Mouse (Mus musculus): ENCODE measurements at regions not wholly inside any gene's neighbourhood (a gene's known extent, or its start where the extent isn't known, plus 50 kb on each side); places are given as distances from the start of the nearest gene placed in this dataset.
"Not testable (repeated sequence)": the region's sequence is repeated elsewhere in the genome, so short reads cannot be mapped to it uniquely, and the experiment has no call there.

DNA sequence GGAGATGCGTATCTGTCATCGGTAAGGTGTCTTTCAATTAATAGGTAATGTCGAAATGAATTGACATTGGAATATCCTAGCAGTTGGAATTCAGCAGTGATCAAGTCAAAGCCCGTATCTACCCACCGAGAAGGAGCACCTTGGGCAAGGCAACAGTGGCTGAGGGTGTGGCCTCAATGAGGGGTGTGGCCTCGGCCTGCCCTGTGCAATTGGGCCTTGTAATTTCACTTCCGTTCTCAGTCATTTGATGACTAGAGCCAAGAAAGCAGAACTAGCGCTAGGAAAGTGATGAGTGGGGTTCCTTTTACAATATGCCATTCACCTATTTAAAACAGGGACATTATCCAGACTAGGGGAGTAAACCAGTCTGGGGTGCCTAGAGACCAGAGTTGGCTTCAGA lies 77.6 kb downstream of the Elovl4 start:
- no peak for DNase-seq

DNA sequence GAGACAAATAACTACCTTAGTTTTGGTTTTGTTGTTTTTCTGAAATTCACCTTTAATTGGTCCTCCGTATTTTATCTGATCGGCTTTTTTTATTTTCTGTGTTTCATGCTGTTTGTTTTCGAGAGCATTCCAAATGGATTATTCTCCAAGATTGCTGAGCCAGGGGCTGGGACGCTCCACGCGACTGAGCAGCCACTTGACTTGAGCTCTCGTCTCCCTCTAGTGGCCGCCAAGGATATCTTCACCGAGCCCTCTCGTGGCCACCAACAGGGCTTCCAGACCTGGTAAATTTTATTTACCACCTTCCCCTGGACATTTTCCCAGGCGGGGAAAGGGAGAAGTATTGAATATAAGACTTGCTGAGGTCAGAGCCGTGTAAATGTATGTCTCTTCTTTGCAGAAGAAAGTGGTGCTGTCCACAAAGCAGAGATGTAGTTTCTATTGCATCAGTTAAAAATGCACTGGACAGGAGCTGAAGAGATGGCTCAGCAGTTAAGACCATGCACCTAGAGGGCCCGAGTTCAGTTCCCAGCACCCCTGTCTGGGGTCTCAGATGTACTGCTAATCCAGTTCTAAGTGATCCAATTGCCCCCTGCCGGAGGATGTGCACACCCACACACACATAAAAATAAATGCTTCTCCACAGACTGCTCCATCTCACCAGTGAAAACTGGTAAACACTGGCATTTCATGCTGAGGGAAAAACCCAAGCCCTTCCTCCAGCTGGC lies 78.5 kb downstream of the Elovl4 start:
- DNase-seq = peak; percentile 53

DNA sequence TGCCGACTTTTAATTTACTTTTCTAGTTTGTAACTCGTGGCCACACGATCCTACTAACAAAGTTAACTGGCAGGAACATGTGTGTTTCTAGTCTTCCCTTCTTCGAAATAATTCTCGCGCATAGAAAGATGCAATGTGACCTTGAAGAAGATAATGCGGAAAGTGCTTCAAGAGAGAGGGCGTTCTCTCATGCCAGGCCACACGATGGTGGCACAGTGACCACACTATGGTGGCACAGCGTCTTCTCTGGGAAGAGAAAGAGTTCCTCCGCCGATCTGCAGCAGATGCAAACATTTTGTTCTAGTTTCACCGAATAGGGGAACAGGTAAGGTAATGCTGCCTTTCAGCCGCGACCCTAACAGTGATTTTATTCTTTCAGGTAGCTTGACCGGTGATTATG lies 79.1 kb downstream of the Elovl4 start:
- DNase-seq = no peak

DNA sequence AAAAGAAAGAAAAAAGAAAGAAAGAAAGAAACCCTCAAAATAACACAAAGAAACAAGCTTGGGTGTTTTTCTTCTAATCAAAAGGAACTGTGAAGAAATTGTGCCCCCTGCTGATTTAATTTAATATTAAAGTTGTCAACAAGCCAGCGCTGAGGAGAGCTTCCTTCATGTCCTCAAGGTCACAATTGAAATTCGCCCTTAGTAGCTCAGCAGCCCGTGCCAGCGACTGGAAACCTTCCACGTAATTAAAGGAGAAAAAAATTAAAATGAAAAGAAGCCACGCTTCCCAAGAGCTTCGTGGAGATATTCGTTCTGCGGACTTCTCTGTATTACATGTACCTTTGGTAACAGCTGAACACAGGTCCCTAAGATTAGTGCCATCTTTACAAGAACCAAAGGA lies 80.0 kb downstream of the Elovl4 start:
- DNase-seq = no peak

DNA sequence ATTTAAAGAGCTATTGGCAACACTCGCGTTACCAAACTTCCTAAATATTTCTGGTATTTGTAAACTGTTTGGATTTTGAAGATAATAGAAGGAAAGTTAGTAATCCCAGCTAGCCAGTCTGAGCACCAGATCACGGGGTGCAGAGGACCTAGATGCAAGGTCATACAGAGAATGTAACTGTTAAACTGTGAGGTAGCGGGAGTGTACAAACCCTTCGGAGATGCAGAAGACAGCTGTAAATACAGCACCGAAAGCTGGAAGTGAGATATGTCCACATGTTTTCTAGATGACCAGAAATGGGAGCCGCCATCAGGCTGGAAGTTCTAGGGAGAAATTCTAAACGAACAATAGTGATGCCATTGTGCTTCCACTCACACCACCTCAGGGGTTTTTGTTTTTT lies 80.5 kb downstream of the Elovl4 start:
- no peak for DNase-seq

DNA sequence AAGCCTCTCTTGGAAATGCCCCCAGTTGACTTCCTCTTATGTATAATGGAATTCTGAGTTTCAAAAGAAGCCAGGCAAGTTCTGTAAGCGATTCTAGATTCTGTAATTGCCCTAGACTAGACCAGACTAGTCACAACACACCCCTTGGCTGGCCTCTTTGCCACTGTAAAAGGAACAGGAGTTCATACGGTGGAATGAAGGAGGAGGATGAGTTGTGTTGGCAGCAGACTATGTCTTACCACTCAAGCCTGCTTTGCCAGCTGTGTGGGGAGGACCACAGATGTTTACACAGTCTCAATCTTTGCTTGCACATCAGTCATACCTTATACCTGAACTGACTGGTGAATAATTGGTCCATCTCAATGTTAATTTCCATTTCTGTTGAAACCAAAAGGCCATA lies 85.1 kb downstream of the Elovl4 start:
- DNase-seq = no peak

DNA sequence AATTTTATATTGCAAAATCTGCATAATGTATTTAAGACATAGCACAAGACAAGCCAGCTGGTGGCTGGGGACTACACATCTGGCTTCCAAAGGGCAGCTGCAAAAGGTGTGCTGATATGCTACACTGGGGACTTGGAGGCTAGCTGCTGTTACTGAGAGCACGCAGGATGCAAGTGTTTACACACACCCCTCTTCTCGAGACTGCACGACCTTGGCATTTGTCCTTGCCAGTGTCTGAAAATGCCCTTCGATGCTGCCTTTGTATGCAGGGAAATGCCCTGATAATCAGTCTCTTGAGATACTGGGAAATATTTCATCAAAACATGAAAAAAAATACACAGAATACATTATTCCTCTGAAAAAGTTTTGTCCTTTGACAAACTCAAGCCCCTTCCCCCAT lies 86.3 kb downstream of the Elovl4 start:
- no peak for DNase-seq

DNA sequence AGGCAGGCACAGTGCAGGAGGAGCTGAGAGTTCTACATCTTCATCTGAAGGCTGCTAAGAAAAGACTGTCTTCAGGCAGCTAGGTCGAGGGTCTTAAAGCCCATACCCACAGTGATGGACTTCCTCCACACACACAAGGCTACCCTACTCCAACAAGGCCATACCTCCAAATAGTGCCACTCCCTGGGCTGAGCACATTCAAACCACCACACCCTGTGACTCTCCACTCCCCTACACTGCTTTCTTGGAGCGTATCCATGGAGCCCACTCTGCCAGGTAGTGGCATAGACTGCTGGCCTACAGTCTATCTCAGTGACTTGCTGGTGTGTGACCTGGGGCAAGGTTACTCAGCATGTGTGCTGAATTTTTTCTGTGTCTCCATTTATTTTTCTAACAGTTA lies 88.0 kb downstream of the Elovl4 start:
- not testable (repeated sequence) for DNase-seq

DNA sequence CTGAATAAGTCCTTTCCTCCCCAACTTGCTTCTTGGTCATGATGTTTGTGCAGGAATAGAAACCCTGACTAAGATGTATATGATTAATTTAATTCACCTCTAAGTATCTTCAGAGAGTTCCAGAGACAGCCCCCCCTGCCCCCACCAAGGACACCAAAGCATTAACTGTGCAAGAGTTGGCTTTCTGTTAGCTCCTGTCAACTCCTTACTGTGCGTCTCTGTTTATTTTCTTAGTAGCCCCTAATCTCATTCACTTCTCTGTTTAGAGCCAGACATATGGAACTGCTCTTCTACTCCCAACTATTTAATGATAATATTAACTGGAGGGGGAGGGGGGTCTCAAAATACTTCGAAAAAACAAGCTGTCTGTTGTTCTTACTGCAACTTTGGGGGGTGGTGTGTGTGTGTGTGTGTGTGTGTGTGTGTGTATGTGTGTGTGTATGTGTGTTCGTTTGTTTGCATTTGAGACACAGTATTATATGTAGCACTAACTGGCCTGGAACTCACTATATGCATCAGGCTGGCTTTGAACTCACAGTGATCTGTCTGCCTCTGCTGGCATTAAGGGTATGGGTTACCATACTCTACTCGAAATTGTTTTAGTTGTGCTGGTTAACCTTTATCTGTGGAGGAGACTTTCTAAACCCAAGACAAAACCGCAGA lies 89.8 kb downstream of the Elovl4 start:
- DNase-seq = no peak

DNA sequence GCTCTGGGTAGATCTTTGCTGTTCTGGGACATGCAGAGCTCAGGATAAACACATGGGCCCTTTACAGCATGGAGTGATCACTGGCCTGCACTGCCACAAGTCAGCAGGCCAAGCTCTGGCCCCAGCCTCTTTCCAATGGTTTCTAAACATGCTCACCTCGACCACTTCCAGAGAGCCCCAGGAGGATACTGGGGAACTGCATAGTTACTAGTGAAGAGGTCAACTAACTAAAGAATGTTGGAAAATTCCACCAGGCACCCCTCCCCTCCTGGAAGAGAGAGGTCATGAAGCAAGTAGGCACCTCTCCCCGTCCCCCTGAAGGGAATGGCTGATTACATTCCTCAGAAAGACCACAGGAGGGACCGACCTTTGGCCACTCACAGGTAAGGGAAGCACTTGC lies 98.7 kb downstream of the Elovl4 start:
- no peak for DNase-seq

DNA sequence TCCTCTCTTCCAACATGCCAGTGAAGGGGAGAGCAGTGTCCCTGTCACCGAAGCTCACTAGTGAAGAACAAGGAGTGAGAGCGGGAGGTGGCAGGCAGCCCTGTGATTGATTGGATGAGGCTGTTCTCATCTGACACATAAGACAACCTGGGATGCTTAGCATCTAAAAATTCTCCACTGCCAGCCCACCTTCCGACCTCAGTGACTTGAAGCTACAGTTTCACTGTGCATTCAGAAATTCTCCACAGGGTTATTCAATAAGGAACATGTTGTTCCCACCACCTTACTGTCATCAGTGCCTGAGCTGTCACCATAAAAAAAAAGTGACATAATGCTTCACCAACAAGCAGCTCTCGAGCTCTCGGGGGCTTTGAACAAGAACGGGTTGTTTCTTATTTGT lies 100.0 kb downstream of the Elovl4 start:
- no peak for DNase-seq

DNA sequence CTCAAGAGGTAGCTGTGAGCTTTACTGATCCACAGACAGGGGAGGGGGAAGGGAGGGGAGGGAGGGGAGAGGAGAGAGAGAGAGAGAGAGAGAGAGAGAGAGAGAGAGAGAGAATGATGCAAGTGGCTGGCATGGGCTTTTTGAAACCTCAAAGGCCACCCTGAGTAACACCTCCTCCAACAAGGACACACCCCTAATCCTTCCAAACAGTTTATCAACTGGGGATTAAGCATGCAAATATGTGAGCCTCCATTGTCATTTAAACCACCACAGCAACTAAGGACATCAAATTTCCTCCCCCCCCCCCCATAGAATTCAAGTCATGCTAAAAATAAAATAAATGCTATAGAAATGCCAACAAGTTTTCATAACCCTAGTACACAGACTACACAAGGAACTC lies 101.9 kb downstream of the Elovl4 start:
- DNase-seq = no peak

DNA sequence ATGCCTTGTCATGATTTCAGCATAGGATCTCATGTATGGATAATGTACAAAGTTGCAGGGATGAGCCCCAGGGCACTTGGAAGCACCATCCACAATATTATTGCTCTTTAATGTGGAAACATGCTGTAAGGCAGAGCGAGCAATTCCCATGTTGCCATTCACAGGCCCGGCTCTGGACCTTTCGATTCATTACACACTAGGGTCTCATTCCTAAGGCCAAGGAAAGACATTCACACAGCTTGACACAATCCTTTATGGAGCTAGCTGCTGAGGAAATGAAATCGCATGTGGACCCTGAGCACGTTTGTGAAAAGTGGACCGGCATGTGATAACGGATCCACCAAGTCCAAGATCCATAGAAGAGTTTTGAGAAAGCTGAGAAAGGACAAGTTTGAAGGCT lies 105.2 kb downstream of the Elovl4 start:
- DNase-seq = no peak

DNA sequence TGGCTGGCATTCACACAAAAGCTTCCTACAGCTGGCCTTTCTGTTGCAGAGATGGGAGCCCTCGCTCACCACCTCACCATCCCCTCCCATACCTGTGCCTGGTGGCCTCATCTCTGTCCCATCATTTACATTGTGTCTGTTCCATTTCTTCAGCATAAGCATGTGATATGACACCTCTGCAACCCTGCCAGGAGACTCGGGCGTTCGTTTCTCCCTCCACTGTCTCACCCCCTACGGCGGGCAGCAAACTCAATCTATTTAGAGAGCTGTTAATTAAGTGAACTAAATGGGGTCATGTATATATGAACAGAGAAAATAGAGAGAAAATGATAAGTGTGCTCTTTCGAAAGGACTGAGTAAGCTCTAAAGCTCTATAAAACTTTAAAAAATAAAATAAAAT lies 106.0 kb downstream of the Elovl4 start:
- no peak for DNase-seq

DNA sequence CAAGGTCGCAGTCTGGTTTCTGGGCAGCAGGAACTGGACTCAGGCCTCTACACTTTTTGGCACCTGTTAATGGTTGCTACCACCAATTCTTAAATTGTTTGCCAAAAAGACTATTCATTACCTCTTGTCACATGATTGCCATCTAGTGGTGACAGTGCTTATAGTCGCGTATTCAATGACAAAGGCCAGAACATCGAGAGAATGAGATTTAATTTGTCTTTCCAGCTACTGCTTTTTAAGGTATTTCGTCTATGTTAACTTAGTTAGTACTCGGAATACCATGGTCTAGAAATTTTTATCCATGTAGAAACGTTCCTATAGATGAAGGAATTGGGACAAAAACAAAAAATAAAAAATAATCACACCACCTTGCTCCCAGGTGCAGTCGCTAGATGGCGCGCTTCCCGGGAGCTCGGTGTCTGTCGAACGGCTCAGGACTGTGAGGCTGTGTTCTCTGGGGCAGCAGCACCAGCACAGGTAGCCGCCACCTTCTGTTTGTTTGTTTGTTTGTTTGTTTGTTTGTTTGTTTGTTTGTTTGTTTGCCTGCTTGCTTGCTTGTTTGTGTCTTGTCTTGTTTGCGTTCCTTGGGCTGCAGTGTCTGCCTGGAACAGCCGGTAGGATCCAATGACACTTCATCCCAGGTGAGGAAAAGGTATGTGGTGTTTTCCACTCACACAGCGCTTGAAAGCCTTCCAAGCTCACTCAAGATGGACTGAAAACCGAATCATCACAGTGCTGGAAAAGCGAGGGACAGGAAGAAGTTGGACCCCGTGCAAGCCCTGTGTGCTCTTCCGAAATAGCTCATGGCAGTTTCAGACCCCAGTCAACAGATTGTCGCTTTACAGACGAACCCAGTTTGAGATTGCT lies 114.5 kb downstream of the Elovl4 start:
- DNase-seq = peak; percentile 49
